Mouse (Mus musculus) neutrophil, adult 5-6 weeks (primary cell): ENCODE measurements around the gene Olfr1090. TPM values are rescaled to one million over a fixed set of nuclear protein-coding genes. Genes with fewer than 3 reads are reported as not detected.

ENCODE experiments used
- ATAC-seq: fragments of 151-379, 151-347 bp; 2 replicates; pipeline ENCODE4 v1.8.0; 2017; ENCODE audit warnings: mild to moderate bottlenecking, moderate TSS enrichment; ENCODE audit not compliant: insufficient number of reproducible peaks, poor library complexity, low FRiP score, severe bottlenecking; ENCODE audit errors: extremely low read depth
- total RNA-seq: library from RNA; stranded (forward); fragments of 200-1000 nt; gene quantifications from 2 replicates; pipeline ENCODE4 v1.2.3, GENCODE M21; 2017

Olfr1090 gene
- not detected in 2 replicates for total RNA-seq

DNA sequence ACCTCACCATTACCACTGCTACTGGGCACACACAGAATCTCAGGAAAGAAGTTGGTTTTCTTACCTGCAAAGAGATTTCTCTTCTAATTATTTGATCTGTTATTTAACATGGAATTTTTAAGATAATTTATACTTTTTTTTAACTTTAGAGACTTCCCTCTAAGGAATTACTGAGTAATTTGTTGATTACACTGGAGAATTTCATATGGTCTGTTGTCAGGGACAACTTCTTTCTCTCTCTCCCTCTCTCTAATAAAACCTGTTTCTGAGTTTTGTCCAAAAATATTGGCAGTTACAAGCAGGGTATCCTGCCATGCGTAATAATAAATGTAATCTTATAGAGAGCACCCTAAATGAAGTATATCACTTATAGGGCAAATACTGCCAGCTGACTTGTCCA is at the start of gene Olfr1090:
Olfr1090 (minus strand) TSS at position 101 of the 400 bp plus-strand sequence.
- no peak for ATAC-seq

DNA sequence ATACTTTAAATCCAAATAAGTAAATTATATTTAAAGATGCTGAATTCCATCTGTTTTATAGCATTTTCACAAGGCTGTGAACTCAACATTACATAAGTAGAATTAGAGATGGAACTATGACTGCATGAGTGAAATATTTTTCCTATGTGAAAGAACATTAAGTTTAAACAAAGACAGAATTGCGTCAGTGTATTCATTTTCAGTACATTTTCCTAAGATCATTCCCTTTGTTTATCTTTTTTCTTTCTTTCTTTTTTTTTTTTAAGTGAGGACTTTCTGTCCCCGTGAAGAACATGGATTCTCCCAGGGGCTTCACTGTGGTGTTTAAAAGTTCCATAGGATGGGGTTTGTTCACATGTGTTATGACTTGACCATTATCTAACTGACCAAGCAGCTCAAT is 23.4 kb upstream of the Olfr1090 start, which contains the start of gene Olfr1093:
Olfr1093 (plus strand) TSS at position 301 of the 400 bp plus-strand sequence.
- no peak for ATAC-seq

DNA sequence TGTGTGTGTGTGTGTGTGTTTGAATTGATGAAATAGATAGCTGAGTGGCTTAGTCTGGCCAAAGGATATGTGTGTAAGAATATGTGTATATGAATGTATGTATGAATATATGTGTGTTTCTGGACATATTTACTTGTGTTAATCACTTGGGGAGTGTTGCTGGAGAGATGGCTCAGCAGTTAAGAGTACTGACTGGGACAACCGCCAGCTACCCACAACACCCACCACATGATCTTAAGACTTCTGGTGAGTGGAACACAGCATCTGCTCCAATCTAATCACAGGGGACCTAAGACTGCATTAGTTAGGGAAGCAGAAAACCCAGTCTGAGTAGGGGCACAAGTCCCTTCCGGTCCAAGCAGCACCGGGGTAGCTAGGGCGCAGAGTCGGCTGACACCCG is 2.3 kb upstream of the Olfr1090 start:
- ATAC-seq = no peak

DNA sequence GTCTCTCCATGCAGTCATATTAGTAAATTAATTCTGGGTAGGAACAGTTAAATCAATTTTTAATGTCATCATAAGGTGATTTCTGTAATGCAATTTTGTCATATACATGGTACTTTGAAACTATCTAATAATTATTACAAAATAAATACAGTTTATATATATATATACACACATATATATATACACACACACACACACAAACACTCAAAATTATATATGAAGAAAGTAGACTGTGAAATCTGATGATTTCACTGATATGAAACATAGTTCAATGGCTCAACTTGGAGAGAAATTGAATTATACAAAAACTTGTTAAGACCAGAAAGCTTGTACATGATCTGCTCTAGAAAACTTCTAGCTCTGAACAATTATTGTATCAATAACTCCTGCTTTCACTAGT is 25.2 kb downstream of the Olfr1090 start, which contains the start of gene Olfr1089:
Olfr1089 (minus strand) TSS at position 101 of the 400 bp plus-strand sequence.
- no peak for ATAC-seq

Other genes starting within 250 kb of the Olfr1090 start
- not detected in 2 replicates for gene Olfr1079, start 216.5 kb downstream of the Olfr1090 start, total RNA-seq
- gene Olfr1080, start 200.8 kb downstream of the Olfr1090 start, total RNA-seq = not detected in 2 replicates
- not detected in 2 replicates for gene Olfr1082, start 160.0 kb downstream of the Olfr1090 start, total RNA-seq
- gene Olfr1084, start 119.3 kb downstream of the Olfr1090 start, total RNA-seq = not detected in 2 replicates
- gene Olfr1085, start 97.0 kb downstream of the Olfr1090 start, total RNA-seq = 0.12 TPM in 1 of 2 replicates, not detected in the other
- not detected in 2 replicates for gene Olfr1086, start 78.9 kb downstream of the Olfr1090 start, total RNA-seq
- gene Olfr1087, start 60.6 kb downstream of the Olfr1090 start, total RNA-seq = not detected in 2 replicates
- not detected in 2 replicates for gene Olfr1089, start 25.3 kb downstream of the Olfr1090 start, total RNA-seq
- gene Olfr1093, start 23.5 kb upstream of the Olfr1090 start, total RNA-seq = not detected in 2 replicates
- 0.12 TPM in 1 of 2 replicates, not detected in the other for gene Olfr141, start 51.0 kb upstream of the Olfr1090 start, total RNA-seq
- gene Olfr1094, start 65.7 kb upstream of the Olfr1090 start, total RNA-seq = 0.37 TPM in 1 of 2 replicates, not detected in the other
- not detected in 2 replicates for gene Olfr1095, start 92.7 kb upstream of the Olfr1090 start, total RNA-seq
- gene Gm13723, start 115.8 kb upstream of the Olfr1090 start, total RNA-seq = not detected in 2 replicates
- not detected in 2 replicates for gene Olfr1097, start 133.2 kb upstream of the Olfr1090 start, total RNA-seq
- gene Olfr1098, start 165.6 kb upstream of the Olfr1090 start, total RNA-seq = not detected in 2 replicates
- gene Olfr1099, start 201.7 kb upstream of the Olfr1090 start, total RNA-seq = 0.12 TPM in 1 of 2 replicates, not detected in the other
- not detected in 2 replicates for gene Olfr1100, start 221.0 kb upstream of the Olfr1090 start, total RNA-seq
- not detected in 2 replicates for gene Olfr1101, start 232.2 kb upstream of the Olfr1090 start, total RNA-seq
- gene Olfr1102, start 239.4 kb upstream of the Olfr1090 start, total RNA-seq = not detected in 2 replicates